Mouse (Mus musculus) G1E (cell line): ENCODE results near the gene Cenpv. TPM values are rescaled to one million over a fixed set of nuclear protein-coding genes. Genes with fewer than 3 reads are reported as not detected.

ENCODE experiments used
- ATAC-seq: 2 replicates; pipeline ENCODE4 v1.8.0; 2016; ENCODE audit warnings: mild to moderate bottlenecking; ENCODE audit not compliant: insufficient number of reproducible peaks, poor library complexity, low FRiP score, severe bottlenecking; ENCODE audit errors: extremely low read depth
- DNase-seq: peaks from one replicate; pipeline ENCODE4 v3.0.0; 2012; ENCODE audit warnings: low spot score
- H3K27me3 ChIP-seq: 2 replicates; pipeline ENCODE4 v1.6.1; 2012; ENCODE audit warnings: mild to moderate bottlenecking, low read length, inconsistent platforms; ENCODE audit not compliant: insufficient read depth
- H3K36me3 ChIP-seq: replicated peaks from 2 replicates; pipeline ENCODE3; 2012; ENCODE audit warnings: mild to moderate bottlenecking, inconsistent platforms
- H3K4me1 ChIP-seq: 2 replicates; pipeline ENCODE4 v1.6.1; 2012; ENCODE audit warnings: low read depth, low read length, inconsistent platforms, mixed read lengths; ENCODE audit not compliant: insufficient read depth
- H3K4me3 ChIP-seq: 2 replicates; pipeline ENCODE4 v1.5.1; 2012; ENCODE audit warnings: low read depth, mild to moderate bottlenecking, inconsistent platforms, low read length, moderate library complexity, mixed read lengths
- H3K9me3 ChIP-seq: replicated peaks from 2 replicates; pipeline ENCODE4 v1.6.1; 2012; ENCODE audit warnings: inconsistent platforms
- CTCF ChIP-seq: IDR thresholded peaks from 2 replicates; pipeline ENCODE4 v1.5.1; 2012; ENCODE audit warnings: low read depth, low read length, inconsistent platforms, mixed read lengths
- GATA1 ChIP-seq: IDR thresholded peaks from 2 replicates; pipeline ENCODE4 v1.6.1; 2012; ENCODE audit warnings: borderline replicate concordance, low read length, inconsistent platforms, mixed read lengths
- GATA2 ChIP-seq: IDR thresholded peaks from 2 replicates; pipeline ENCODE4 v1.6.1; 2012; ENCODE audit warnings: low read depth, low read length, inconsistent platforms, borderline replicate concordance
- POLR2AphosphoS5 ChIP-seq: IDR thresholded peaks from 2 replicates; pipeline ENCODE4 v1.6.1; 2012; ENCODE audit warnings: low read depth, low read length, inconsistent platforms; ENCODE audit not compliant: insufficient replicate concordance
- TAL1 ChIP-seq: conservative IDR thresholded peaks from 2 replicates; pipeline ENCODE4 v1.6.1; 2012; ENCODE audit warnings: low read depth, low read length, inconsistent platforms, mixed read lengths
- polyA plus RNA-seq: library from polyadenylated mRNA; stranded (reverse); fragments of >175 nt; gene quantifications from 2 replicates; pipeline ENCODE4 v1.2.3, GENCODE M21; 2012
- total RNA-seq, 2 experiments: library from RNA; stranded (forward) in 1 of 2; stranded (reverse) in 1 of 2; fragments of 200-1000 nt in 1 of 2; fragments of >200 nt in 1 of 2; fragmentation: Nextera tagmentation in 1 of 2; gene quantifications; 2 replicates each; pipeline ENCODE4 v1.2.3; 2014 to 2017

The Cenpv gene
- total and polyA plus RNA-seq, 3 experiments = 67.5 to 191 (median 111) TPM

DNA sequence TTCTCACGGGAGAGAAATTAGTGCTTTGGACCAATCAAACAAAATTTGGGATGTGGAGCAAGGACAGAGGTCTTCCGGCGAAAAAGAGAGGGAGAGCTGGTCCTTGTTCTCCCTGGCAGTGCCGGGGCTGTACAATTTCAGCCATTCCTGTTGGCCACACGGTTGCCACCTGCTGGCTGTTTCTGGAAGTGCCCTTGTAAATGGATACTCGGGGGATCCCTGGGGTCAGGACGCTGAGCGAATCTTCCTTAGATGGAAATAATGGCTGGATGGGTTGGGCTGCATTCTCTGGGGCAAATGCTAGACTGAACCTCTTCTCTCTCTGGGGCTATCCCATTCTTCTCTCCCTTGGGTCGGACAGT, 36.2 kb upstream of the Cenpv start:
- H3K4me3 ChIP-seq = peak overlapping the region; percentile 85
- ATAC-seq (peak; percentile 29; the same call in 1 of the 2 replicates), DNase-seq (peak; percentile 73)
- TF ChIP-seq POLR2AphosphoS5 (no peak), TAL1 (no peak), CTCF (peak; percentile 92), GATA2 (no peak), GATA1 (no peak)
- H3K36me3 ChIP-seq = peaks cover 23% of the 10 kb centered on the region
- no peaks in the 10 kb centered on the region for H3K27me3 ChIP-seq
- H3K4me1 ChIP-seq = peaks cover 66% of the 10 kb centered on the region
- H3K9me3 ChIP-seq = no peaks in the 10 kb centered on the region

DNA sequence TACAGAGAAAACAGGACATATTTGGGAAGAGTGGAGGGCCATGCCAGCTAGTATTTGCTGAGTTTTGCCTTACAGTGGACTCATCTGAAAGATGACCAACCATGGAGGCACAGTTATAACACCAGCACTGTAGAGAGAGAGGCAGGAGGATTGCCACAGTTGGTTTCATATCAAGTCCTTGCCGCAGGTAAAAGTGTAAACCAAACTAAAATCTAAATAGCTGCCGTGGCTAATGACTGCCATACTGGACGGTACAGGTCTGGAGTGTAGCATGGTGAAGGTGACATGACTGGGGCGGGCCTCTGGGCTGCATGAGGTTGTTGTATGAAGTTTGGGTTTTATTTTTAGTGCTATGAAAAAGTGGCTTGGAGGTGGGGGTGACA, 35.6 kb upstream of the Cenpv start:
- DNase-seq (no peak), ATAC-seq (no peak)
- H3K4me1 ChIP-seq = peaks cover 61% of the 10 kb centered on the region
- H3K9me3 ChIP-seq = no peaks in the 10 kb centered on the region
- TF ChIP-seq GATA2 (no peak), CTCF (no peak), GATA1 (no peak), POLR2AphosphoS5 (no peak), TAL1 (no peak)
- H3K36me3 ChIP-seq = peaks cover 22% of the 10 kb centered on the region
- H3K4me3 ChIP-seq = peak overlapping the region; percentile 85
- no peaks in the 10 kb centered on the region for H3K27me3 ChIP-seq

- no peak for TF ChIP-seq TAL1
- TF ChIP-seq CTCF = no peak
- no peak for TF ChIP-seq POLR2AphosphoS5
- no peak for TF ChIP-seq GATA1
- no peak for TF ChIP-seq GATA2
- peak; percentile 66 for DNase-seq
Measured at GRCm38 (mm10) chr11:62573959-62574702, 35.1 kb upstream of the Cenpv start, which contains the start of gene Trpv2. Gene Trpv2 (plus strand): TSS chr11:62574486.

GRCm38 (mm10) chr11:62568300-62568699, 29.2 kb upstream of the Cenpv start:
- H3K4me3 ChIP-seq = no peak overlapping the region
- TF ChIP-seq GATA2 (no peak), TAL1 (no peak), POLR2AphosphoS5 (no peak), CTCF (no peak), GATA1 (no peak)
- H3K36me3 ChIP-seq = no peaks in the 10 kb centered on the region
- no peaks in the 10 kb centered on the region for H3K9me3 ChIP-seq
- no peak for DNase-seq
- H3K27me3 ChIP-seq = peaks cover 7% of the 10 kb centered on the region
- peak; percentile 8; the same call in 1 of the 2 replicates for ATAC-seq
- H3K4me1 ChIP-seq = peaks cover 18% of the 10 kb centered on the region

More at GRCm38 (mm10) chr11:62573959-62574702, 35.1 kb upstream of the Cenpv start, which contains the start of gene Trpv2:
- no peak for ATAC-seq
- H3K27me3 ChIP-seq = no peaks in the 10 kb centered on the region
- H3K9me3 ChIP-seq = no peaks in the 10 kb centered on the region
- peak within 1 kb of the TSS; percentile 85 for H3K4me3 ChIP-seq
- H3K36me3 ChIP-seq = peaks cover 17% of the 10 kb centered on the region
- H3K4me1 ChIP-seq = peaks cover 56% of the 10 kb centered on the region

DNA sequence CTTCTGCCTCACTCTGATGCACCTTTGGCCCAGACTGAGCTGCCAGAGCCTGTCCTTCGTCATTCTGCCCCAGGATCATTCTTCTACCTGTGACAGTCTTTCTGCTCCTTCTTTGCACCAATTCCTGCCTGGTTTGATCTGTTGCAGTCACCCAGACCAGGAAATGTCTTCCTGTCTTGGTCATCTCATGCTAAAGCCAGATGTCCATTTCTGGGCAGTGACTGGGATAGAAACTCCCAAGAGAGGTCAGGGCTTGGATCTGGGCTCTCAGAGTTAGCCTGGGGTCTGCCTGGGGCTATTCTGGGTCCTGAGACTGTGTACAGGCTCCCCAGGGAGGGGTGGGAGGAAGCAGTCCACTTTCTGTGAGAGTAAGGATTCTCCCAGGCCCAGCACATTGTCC, 27.1 kb upstream of the Cenpv start:
- ATAC-seq (no peak), DNase-seq (no peak)
- Histone ChIP-seq H3K4me3 (no peak overlapping the region), H3K4me1 (peaks cover 14% of the 10 kb centered on the region), H3K27me3 (peaks cover 7% of the 10 kb centered on the region), H3K9me3 (no peaks in the 10 kb centered on the region), H3K36me3 (no peaks in the 10 kb centered on the region)
- TF ChIP-seq CTCF (no peak), GATA2 (no peak), POLR2AphosphoS5 (no peak), TAL1 (no peak), GATA1 (no peak)

- H3K4me3 ChIP-seq = no peak overlapping the region
- DNase-seq (no peak), ATAC-seq (no peak)
Measured at GRCm38 (mm10) chr11:62565747-62566146, 26.7 kb upstream of the Cenpv start.

More at GRCm38 (mm10) chr11:62565747-62566146, 26.7 kb upstream of the Cenpv start:
- Histone ChIP-seq H3K27me3 (peaks cover 7% of the 10 kb centered on the region), H3K36me3 (no peaks in the 10 kb centered on the region), H3K9me3 (no peaks in the 10 kb centered on the region), H3K4me1 (peaks cover 14% of the 10 kb centered on the region)
- TF ChIP-seq GATA1 (no peak), CTCF (no peak), GATA2 (no peak), POLR2AphosphoS5 (no peak), TAL1 (no peak)
